Mouse (Mus musculus) stomach, embryonic 15.5 days (tissue): ENCODE results near the gene Plscr3. TPM values are rescaled to one million over a fixed set of nuclear protein-coding genes. Genes with fewer than 3 reads are reported as not detected.
A peak's percentile ranks its signal among the peaks of the same experiment; 100 is the strongest.

Experiments used
- ATAC-seq: fragments of 200-750 bp; cut with Nextera tagmentation; 2 replicates; pipeline ENCODE4 v1.8.0; 2017; ENCODE audit warnings: low read depth, moderate number of reproducible peaks, moderate TSS enrichment; ENCODE audit not compliant: insufficient read depth, low FRiP score
- H3K27ac ChIP-seq: fragments of 300-500 bp; sonication (generic); 2 replicates; pipeline ENCODE4 v1.5.1; 2015; ENCODE audit warnings: mild to moderate bottlenecking, inconsistent platforms
- H3K27me3 ChIP-seq: fragments of 300-500 bp; sonication (generic); replicated peaks from 2 replicates; pipeline ENCODE4 v1.6.1; 2015; ENCODE audit warnings: inconsistent platforms
- H3K36me3 ChIP-seq: fragments of 300-500 bp; sonication (generic); 2 replicates; pipeline ENCODE4 v1.6.1; 2015; ENCODE audit warnings: inconsistent platforms
- H3K4me1 ChIP-seq: fragments of 300-500 bp; sonication (generic); 2 replicates; pipeline ENCODE4 v1.6.1; 2015; ENCODE audit warnings: inconsistent platforms
- H3K4me2 ChIP-seq: fragments of 300-500 bp; sonication (generic); 2 replicates; pipeline ENCODE4 v1.6.1; 2015; ENCODE audit warnings: mild to moderate bottlenecking, inconsistent platforms
- H3K4me3 ChIP-seq: fragments of 300-500 bp; sonication (generic); replicated peaks from 2 replicates; pipeline ENCODE4 v1.5.1; 2015; ENCODE audit warnings: inconsistent platforms
- H3K9ac ChIP-seq: fragments of 300-500 bp; sonication (generic); 2 replicates; pipeline ENCODE4 v1.6.1; 2015; ENCODE audit warnings: inconsistent platforms
- H3K9me3 ChIP-seq: fragments of 300-500 bp; sonication (generic); 2 replicates; pipeline ENCODE4 v1.6.1; 2016; ENCODE audit warnings: inconsistent platforms
- WGBS: fragments of 180-500 bp; shearing (Covaris S2); methylation state at CpG from one replicate; pipeline ENCODE4 v1.1.7; 2015; 5-methylcytosine and 5-hydroxymethylcytosine counted together
- polyA plus RNA-seq: library from polyadenylated mRNA; unstranded; fragments of >200 nt; fragmentation: Nextera tagmentation; extraction: Ambion mirVana; gene quantifications from 2 replicates; pipeline ENCODE4 v1.2.1, GENCODE M21; 2015

Plscr3 gene
- polyA plus RNA-seq, 1 experiment from 2014 or later = 80.8 TPM

DNA sequence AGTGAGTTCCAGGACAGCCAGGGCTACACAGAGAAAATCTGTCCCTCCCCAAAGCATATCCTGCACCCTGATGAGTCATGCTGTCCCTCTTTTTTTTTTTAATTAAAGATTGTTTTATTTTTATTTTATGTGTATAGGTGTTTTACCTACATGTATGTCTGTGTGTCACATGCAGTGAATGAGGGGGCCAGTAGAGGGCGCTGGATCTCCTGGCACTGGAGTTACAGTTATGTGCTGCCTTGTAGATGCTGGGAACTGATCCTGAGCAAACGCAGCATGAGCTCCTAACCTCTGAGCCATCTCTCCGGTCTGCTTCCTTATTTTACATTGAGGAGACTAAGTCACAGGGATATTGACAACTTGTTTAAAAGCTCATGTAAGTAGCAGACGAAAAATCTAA, 36.9 kb downstream of the Plscr3 start:
- peaks cover 26% of the 10 kb centered on the region for H3K4me1 ChIP-seq
- no peak overlapping the region for H3K27ac ChIP-seq
- no peak overlapping the region for H3K4me3 ChIP-seq
- no peak overlapping the region for H3K4me2 ChIP-seq
- no peaks in the 10 kb centered on the region for H3K27me3 ChIP-seq
- H3K9me3 ChIP-seq = no peaks in the 10 kb centered on the region
- ATAC-seq = no peak
- WGBS = 63% methylated on average over 4 of the region's 4 CpGs
- H3K36me3 ChIP-seq = no peaks in the 10 kb centered on the region
- no peak overlapping the region for H3K9ac ChIP-seq

DNA sequence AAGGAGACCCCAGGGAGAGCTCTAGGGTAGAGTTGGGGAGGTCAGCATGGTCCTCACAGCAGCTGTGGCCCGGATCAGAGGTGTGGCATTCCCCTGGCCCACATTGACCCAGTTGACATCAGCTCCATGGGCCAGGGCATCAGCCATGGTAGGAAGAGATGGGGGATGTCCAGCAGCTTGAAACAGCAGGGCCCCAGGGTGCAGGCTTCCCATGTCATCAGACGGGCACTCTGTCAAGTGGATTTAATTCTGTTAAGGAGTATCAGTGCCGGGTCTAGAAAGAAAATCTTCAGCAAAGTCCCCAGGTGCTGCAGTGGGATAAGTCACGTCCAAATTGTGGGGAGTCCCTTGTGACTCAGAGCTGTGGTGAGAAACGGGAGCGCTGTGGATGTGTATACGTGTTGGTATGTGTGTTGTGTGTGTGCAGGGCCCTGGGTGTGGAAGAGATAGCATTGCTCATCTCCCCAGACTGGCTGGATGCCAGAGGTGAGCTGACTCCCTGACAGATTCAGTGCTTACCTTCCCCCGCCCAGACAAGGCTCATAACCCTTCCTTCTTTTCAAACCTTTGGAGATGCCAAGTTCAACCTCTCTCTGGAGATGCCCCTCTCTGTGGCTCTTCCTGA, 37.5 kb downstream of the Plscr3 start:
- WGBS = 81% methylated on average over 8 of the region's 8 CpGs
- no peak overlapping the region for H3K4me3 ChIP-seq
- H3K27ac ChIP-seq = peak overlapping the region; percentile 46; the same call in 1 of the 2 replicates
- no peak overlapping the region for H3K4me2 ChIP-seq
- no peaks in the 10 kb centered on the region for H3K9me3 ChIP-seq
- H3K27me3 ChIP-seq = no peaks in the 10 kb centered on the region
- peaks cover 22% of the 10 kb centered on the region for H3K4me1 ChIP-seq
- no peak for ATAC-seq
- H3K36me3 ChIP-seq = no peaks in the 10 kb centered on the region
- H3K9ac ChIP-seq = no peak overlapping the region

DNA sequence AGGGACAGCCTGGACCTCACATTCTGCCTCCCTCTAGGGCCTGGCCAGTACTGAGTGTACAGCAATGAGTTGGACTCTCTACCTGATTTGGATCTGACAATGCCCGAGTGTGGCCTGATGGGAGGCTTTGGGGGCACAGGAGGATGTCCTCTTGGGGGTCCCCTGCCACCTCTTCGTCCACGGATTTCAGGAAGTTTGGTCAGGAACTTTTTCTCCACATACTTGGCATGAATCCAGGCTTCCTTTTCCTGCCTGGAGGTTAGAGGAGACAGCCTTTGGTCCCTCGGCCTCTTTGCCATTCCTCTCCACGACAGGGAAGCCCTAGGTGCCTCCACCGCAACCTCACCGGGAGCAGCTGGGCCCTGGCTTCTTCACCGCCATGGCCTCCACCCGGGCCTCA, 38.1 kb downstream of the Plscr3 start:
- H3K4me1 ChIP-seq = peaks cover 17% of the 10 kb centered on the region
- H3K9me3 ChIP-seq = no peaks in the 10 kb centered on the region
- H3K27ac ChIP-seq = peak overlapping the region; percentile 46; the same call in 1 of the 2 replicates
- no peak overlapping the region for H3K4me3 ChIP-seq
- H3K36me3 ChIP-seq = no peaks in the 10 kb centered on the region
- WGBS = 60% methylated on average over 9 of the region's 9 CpGs
- H3K9ac ChIP-seq = no peak overlapping the region
- no peaks in the 10 kb centered on the region for H3K27me3 ChIP-seq
- no peak for ATAC-seq
- H3K4me2 ChIP-seq = no peak overlapping the region

DNA sequence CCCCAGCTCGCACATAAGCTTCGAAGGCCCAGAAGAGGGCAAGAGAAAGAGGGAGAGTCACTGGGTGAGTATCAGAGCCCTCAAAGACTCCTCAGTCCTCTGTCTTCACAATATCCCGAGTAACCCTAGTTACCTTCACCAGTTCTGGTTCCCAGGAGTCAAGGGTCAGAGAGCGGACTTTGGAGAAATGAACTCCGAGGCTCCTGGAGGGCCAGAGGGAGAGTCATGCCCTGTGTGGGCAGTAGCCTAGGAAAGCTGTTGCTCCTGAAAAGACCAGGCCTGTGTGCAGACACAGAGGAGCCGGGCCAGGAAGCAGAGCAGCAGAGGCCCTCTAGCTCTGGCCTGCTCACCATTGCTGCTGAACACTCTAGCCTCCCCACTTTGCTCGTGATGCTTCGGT, 38.5 kb downstream of the Plscr3 start:
- H3K4me1 ChIP-seq = peaks cover 13% of the 10 kb centered on the region
- H3K27me3 ChIP-seq = no peaks in the 10 kb centered on the region
- H3K9me3 ChIP-seq = no peaks in the 10 kb centered on the region
- H3K27ac ChIP-seq = peak overlapping the region; percentile 46; the same call in 1 of the 2 replicates
- H3K4me3 ChIP-seq = no peak overlapping the region
- 74% methylated on average over 8 of the region's 8 CpGs for WGBS
- no peak for ATAC-seq
- H3K4me2 ChIP-seq = no peak overlapping the region
- H3K9ac ChIP-seq = no peak overlapping the region
- H3K36me3 ChIP-seq = no peaks in the 10 kb centered on the region

DNA sequence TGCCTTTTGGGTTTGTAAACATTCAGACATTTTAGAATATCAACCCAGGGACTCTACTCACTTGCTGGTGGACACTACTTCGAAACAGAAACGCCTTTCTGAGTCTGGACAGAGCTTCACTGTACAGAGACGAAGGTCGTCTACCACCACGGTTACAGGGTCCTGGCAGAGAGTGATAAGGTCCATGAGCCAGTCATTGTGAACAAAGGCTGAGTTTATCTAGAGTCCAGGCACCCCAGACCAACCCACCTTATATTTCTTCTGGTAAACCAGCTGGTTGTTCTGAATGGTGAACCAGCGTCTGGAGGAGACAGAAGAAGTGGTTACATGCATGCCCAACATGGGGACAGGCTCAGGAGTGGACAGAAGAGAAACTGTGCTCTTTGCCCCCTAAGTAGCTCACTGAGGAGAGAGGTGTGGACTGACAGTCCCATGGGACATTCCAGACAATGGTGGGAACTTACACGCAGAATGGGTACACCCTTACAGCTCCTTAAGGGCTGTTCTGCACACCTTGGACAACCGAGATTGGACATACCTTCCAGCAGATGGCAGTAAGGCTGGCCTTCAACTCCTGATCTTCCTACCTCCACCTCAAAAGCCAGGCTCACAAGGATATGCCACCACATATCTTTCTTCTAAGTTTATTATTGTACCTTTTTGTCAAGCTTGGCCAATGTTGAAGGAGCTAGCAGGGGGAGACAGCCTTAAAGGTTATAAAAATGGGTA, 40.9 kb downstream of the Plscr3 start:
- H3K4me1 ChIP-seq = no peaks in the 10 kb centered on the region
- WGBS = 52% methylated on average over 8 of the region's 8 CpGs
- no peak overlapping the region for H3K9ac ChIP-seq
- no peaks in the 10 kb centered on the region for H3K9me3 ChIP-seq
- no peak overlapping the region for H3K4me3 ChIP-seq
- ATAC-seq = no peak
- H3K4me2 ChIP-seq = no peak overlapping the region
- H3K27me3 ChIP-seq = no peaks in the 10 kb centered on the region
- no peaks in the 10 kb centered on the region for H3K36me3 ChIP-seq
- no peak overlapping the region for H3K27ac ChIP-seq

DNA sequence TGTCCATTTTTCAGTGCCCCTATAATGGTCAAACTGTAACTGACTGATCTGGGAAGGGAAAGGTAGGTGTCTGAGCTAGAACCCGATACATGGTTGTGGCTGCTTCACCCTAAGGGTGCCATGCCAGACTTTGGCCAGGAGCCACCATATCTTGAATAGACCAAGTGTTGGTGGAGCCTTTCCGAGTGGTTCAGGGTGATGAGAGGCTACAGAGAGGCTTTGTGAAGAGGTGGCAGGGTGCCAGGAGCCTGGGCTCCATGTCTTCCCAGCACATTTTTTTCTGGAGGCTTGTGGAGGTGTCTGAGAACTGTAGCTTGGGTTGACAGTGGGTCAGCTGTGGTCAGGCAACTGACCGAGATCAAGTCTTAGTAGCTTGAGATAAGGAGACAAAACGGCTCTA, 45.3 kb downstream of the Plscr3 start:
- H3K4me1 ChIP-seq = no peaks in the 10 kb centered on the region
- H3K9ac ChIP-seq = no peak overlapping the region
- ATAC-seq = no peak
- no peak overlapping the region for H3K27ac ChIP-seq
- no peak overlapping the region for H3K4me3 ChIP-seq
- no peaks in the 10 kb centered on the region for H3K9me3 ChIP-seq
- no peak overlapping the region for H3K4me2 ChIP-seq
- no peaks in the 10 kb centered on the region for H3K36me3 ChIP-seq
- WGBS = 65% methylated on average over 4 of the region's 4 CpGs
- H3K27me3 ChIP-seq = no peaks in the 10 kb centered on the region

DNA sequence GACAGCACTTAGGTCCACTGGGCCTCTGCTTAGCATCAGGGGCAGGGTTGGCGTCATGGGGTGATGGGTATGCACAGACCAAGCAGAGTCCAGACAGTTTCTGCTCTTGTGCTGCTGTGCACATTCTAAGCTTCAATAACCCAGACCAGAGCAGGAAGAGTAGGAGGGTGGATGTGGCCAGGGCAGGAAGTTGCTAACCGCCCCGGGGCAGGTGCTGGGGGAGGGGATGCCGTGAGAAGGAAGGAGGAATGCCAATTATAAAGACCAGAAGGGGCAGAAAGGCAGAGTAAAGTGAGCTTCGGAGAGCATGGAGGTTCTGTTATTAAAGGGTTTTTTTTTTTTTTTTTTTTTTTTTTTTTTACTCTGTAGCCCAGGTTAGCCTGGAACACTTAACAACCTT, 48.5 kb downstream of the Plscr3 start:
- Histone ChIP-seq H3K4me1 (peaks cover 9% of the 10 kb centered on the region; the same call in 1 of the 2 replicates), H3K27ac (no peak overlapping the region), H3K36me3 (no peaks in the 10 kb centered on the region), H3K9ac (no peak overlapping the region), H3K4me3 (no peak overlapping the region), H3K27me3 (no peaks in the 10 kb centered on the region), H3K9me3 (no peaks in the 10 kb centered on the region), H3K4me2 (no peak overlapping the region)
- ATAC-seq = no peak
- 71% methylated on average over 5 of the region's 5 CpGs for WGBS

DNA sequence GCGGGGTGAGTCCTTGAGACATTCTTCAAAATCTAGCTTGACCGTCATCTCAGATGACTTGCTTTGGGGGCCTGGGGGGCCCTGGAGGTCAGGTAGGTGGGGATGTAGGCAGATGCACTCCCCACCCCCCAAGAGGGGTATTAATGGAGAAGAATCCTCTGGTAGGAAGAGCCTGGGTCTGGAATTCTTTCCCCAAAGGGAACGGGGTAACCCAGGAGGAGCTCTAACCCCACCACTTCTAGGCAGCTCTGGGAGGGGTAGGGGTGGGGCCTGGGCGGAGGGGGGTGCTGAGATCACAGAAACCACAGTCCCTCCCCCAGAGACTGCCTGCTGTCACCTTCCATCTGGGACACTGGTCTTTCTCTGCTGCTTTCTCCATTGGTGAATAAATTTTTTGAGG, 49.1 kb downstream of the Plscr3 start, which contains the start of gene Acap1:
Gene Acap1 (minus strand): TSS at position 249 of the 400 bp plus-strand sequence.
- 62% methylated on average over 4 of the region's 4 CpGs for WGBS
- Histone ChIP-seq H3K27ac (no peak within 1 kb of the TSS), H3K36me3 (no peaks in the 10 kb centered on the region), H3K4me2 (no peak within 1 kb of the TSS), H3K27me3 (no peaks in the 10 kb centered on the region), H3K4me3 (no peak within 1 kb of the TSS), H3K9me3 (no peaks in the 10 kb centered on the region), H3K9ac (no peak within 1 kb of the TSS), H3K4me1 (peaks cover 13% of the 10 kb centered on the region; the same call in 1 of the 2 replicates)
- ATAC-seq = no peak

DNA sequence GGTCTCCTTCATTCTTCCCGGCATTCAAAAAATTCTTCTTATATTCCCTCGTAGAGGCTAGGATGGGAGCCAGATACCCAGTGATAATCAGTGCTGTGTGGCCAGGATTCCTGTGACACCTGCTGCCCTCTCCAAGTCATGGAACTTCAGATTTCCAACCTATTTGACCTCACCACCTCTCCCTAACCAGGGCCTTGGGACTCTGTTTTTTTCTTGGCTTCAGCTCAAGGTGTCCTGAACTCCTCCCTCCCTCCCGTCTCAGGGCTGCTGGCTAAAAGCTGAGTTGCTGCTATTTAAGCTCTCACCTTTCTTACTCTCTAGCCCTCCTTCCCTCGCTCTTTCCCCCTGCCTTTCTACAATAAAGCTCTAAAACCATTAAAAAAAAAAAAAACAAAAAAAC, 53.7 kb downstream of the Plscr3 start:
- no peaks in the 10 kb centered on the region for H3K9me3 ChIP-seq
- no peaks in the 10 kb centered on the region for H3K27me3 ChIP-seq
- no peak for ATAC-seq
- 15% methylated on average over 4 of the region's 4 CpGs for WGBS
- peak overlapping the region; percentile 84 for H3K4me3 ChIP-seq
- no peak overlapping the region; the same call in 1 of the 2 replicates for H3K9ac ChIP-seq
- no peak overlapping the region for H3K27ac ChIP-seq
- peak overlapping the region; percentile 95 for H3K4me2 ChIP-seq
- peaks cover 25% of the 10 kb centered on the region for H3K4me1 ChIP-seq
- peaks cover 12% of the 10 kb centered on the region for H3K36me3 ChIP-seq

DNA sequence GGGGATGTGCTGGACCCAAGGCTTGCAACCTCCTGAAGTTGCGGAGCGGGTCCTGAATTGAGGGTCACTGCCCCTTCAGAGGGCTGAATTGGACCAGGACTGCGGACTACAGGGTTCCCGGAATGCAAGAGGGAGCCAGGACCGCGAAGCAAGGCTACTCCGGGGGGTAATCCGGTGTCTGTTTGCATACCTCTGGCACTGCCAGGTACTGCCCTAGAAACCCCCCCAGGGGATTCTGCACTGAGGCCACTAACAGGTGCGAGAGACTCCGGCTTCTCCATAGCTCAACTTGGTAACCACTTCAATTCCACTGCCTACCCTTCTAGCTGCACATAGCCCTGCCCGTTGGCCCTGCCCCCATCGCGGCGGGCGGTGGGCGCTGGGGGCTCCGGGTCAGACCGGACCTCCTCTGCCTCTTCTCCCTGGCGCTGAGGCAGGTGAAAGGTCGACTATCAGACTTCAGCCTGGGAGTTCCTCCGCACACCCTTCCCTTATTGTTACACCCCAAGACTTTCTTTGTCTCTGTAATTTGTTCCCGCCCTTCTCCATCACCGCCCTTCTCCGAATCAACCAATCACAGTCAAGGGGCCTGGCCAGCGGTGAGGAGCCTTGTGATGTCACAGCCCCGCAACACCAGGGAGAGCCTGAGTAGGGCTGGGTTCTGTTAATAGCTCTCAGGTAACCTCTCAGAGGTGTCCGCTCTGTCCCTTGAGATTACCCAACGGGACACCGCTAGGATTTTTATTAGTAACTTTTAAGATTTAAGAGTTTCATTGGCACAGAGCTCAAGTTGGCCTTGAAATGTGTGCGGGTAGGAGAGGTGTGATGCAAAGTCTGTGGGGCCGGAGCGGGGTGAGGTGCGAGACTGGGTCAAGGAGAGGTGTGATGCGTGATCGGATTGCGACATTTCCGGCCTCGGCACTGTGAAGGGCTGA, 54.6 kb downstream of the Plscr3 start, which contains the start of the genes 2810408A11Rik and Neurl4:
Gene 2810408A11Rik (minus strand): TSS at position 517 of the 935 bp plus-strand sequence.
Gene Neurl4 (plus strand): TSS at position 602 of the 935 bp plus-strand sequence.
- peak within 1 kb of the TSS; percentile 97 for H3K27ac ChIP-seq
- peak; percentile 93 for ATAC-seq
- no peaks in the 10 kb centered on the region for H3K9me3 ChIP-seq
- 1% methylated on average over 37 of the region's 38 CpGs for WGBS
- H3K4me1 ChIP-seq = peaks cover 25% of the 10 kb centered on the region
- H3K9ac ChIP-seq = peak within 1 kb of the TSS; percentile 83
- H3K4me3 ChIP-seq = peak within 1 kb of the TSS; percentile 84
- H3K4me2 ChIP-seq = peak within 1 kb of the TSS; percentile 95
- H3K27me3 ChIP-seq = no peaks in the 10 kb centered on the region
- peaks cover 16% of the 10 kb centered on the region for H3K36me3 ChIP-seq

DNA sequence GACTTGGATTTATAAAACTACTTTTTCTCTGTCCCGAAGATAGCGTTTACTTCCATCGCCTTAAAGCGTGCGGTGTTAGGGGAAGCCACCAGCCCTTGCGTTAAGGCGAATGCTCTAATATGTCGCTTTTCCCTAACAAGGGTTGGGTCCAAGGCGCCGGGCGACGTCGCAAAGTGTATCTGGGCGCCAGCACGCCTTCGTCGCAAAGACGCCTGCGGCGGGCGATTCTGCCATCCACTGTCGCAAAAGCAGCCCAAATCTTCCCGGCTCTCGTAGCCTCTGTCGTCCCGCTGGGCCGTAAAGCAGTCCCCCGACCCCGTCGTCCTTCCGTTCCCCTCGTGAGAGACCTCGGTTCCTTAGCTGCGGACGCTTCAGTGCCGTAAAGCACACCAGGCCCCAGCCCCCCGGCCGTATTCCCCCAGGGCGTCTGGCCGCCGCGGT, 55.2 kb downstream of the Plscr3 start:
- H3K27ac ChIP-seq = peak overlapping the region; percentile 97
- ATAC-seq = peak; percentile 71
- H3K4me1 ChIP-seq = peaks cover 25% of the 10 kb centered on the region
- H3K9me3 ChIP-seq = no peaks in the 10 kb centered on the region
- H3K9ac ChIP-seq = peak overlapping the region; percentile 83
- peaks cover 22% of the 10 kb centered on the region for H3K36me3 ChIP-seq
- peak overlapping the region; percentile 95 for H3K4me2 ChIP-seq
- under 1% methylated on average over 42 of the region's 42 CpGs for WGBS
- peak overlapping the region; percentile 84 for H3K4me3 ChIP-seq
- H3K27me3 ChIP-seq = no peaks in the 10 kb centered on the region
